Mouse (Mus musculus) embryonic facial prominence, embryonic 14.5 days (tissue): Measurements from ENCODE around the gene Capn8. TPM values are rescaled to one million over a fixed set of nuclear protein-coding genes. Genes with fewer than 3 reads are reported as not detected.

ENCODE experiments used
- ATAC-seq: fragments of 200-750 bp; cut with Nextera tagmentation; 2 replicates; pipeline ENCODE4 v1.8.0; 2017; ENCODE audit warnings: low read depth, moderate number of reproducible peaks, moderate TSS enrichment
- DNase-seq: peaks from one replicate; pipeline ENCODE4 v3.0.0-alpha.2; 2015; ENCODE audit warnings: low spot score
- H3K27ac ChIP-seq: fragments of 300-500 bp; sonication (generic); replicated peaks from 2 replicates; pipeline ENCODE4 v1.5.1; 2014; ENCODE audit warnings: low read depth, mild to moderate bottlenecking, low read length, moderate library complexity
- H3K27me3 ChIP-seq: fragments of 300-500 bp; sonication (generic); replicated peaks from 2 replicates; pipeline ENCODE4 v1.6.1; 2014; ENCODE audit warnings: low read length; ENCODE audit not compliant: control insufficient read depth, insufficient read depth
- H3K36me3 ChIP-seq: fragments of 300-500 bp; sonication (generic); 2 replicates; pipeline ENCODE4 v1.6.1; 2014; ENCODE audit warnings: low read length, mixed read lengths; ENCODE audit not compliant: control insufficient read depth, insufficient read depth
- H3K4me1 ChIP-seq: fragments of 300-500 bp; sonication (generic); 2 replicates; pipeline ENCODE4 v1.6.1; 2014; ENCODE audit warnings: antibody characterized with exemption, low read length; ENCODE audit not compliant: control insufficient read depth, insufficient read depth
- H3K4me2 ChIP-seq: fragments of 300-500 bp; sonication (generic); 2 replicates; pipeline ENCODE4 v1.6.1; 2014; ENCODE audit warnings: low read depth, mild to moderate bottlenecking, low read length, moderate library complexity, mixed read lengths
- H3K4me3 ChIP-seq: fragments of 300-500 bp; sonication (generic); 2 replicates; pipeline ENCODE4 v1.5.1; 2014; ENCODE audit warnings: low read depth, mild to moderate bottlenecking, low read length
- H3K9ac ChIP-seq: fragments of 300-500 bp; sonication (generic); 2 replicates; pipeline ENCODE4 v1.6.1; 2014; ENCODE audit warnings: low read depth, mild to moderate bottlenecking, low read length, moderate library complexity, mixed read lengths
- H3K9me3 ChIP-seq: fragments of 300-500 bp; sonication (generic); 2 replicates; pipeline ENCODE4 v1.6.1; 2016; ENCODE audit warnings: low read length; ENCODE audit not compliant: control insufficient read depth
- WGBS: fragments of 180-500 bp; shearing (Covaris S2); extraction: QIAGEN DNeasy Blood & Tissue Kit; methylation state at CpG from one replicate; pipeline ENCODE4 v1.1.7; 2014; 5-methylcytosine and 5-hydroxymethylcytosine counted together
- polyA plus RNA-seq: library from polyadenylated mRNA; unstranded; fragments of >200 nt; fragmentation: Nextera tagmentation; extraction: Ambion mirVana; gene quantifications from 2 replicates; pipeline ENCODE4 v1.2.1, GENCODE M21; 2014

The Capn8 gene
- polyA plus RNA-seq, 1 experiment from 2014 or later = 0.07 TPM

DNA sequence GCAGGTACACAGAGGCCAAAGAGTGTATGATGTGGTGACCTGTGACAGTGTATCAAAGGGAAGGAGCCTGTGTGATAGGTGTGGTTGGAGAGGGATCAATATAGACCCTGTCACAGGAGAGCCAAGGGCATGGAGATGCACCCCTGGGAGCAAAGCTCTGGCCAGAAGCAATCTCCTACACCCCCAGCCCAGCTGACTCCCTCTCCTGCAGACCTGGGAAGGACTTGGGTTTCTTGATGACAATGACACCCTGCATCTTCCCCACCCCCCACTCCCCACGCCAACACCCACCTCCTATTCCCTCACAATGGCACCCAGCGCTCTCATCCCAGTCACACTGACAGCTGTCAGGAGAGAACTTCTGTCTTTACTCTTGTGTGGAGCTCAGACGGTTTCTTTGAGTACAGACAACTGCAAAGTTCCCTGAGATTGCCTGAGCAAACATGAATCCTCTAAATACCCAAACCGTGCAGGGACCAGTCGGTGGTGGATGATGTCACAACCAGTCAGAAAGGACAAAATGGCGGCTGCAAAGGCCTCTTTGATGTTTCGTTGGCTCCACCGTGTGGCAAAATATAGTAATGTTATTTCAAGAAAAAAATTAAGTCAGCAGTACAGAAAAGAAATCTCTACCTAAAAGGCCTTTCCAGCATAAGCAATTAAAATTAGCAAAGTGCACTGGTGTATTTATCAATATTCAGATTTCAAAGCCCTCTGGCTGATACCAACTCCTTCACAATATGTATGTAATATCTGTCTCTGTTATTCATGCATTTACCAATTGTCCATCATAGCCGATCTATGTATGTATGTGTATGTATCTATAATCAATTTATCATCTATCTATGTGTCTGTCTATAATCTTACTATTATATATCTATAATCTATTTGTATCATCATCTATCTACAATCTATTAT, 25.5 kb upstream of the Capn8 start:
- H3K4me1 ChIP-seq = peaks cover 5% of the 10 kb centered on the region; the same call in 1 of the 2 replicates
- peak overlapping the region; percentile 73 for H3K4me2 ChIP-seq
- peak overlapping the region; percentile 80 for H3K27ac ChIP-seq
- DNase-seq = peak; percentile 96
- H3K9me3 ChIP-seq = no peaks in the 10 kb centered on the region
- 19% methylated on average over 9 of the region's 9 CpGs for WGBS
- H3K9ac ChIP-seq = peak overlapping the region; percentile 72
- no peaks in the 10 kb centered on the region for H3K27me3 ChIP-seq
- no peaks in the 10 kb centered on the region for H3K36me3 ChIP-seq
- ATAC-seq = peak; percentile 85
- H3K4me3 ChIP-seq = peak overlapping the region; percentile 42

DNA sequence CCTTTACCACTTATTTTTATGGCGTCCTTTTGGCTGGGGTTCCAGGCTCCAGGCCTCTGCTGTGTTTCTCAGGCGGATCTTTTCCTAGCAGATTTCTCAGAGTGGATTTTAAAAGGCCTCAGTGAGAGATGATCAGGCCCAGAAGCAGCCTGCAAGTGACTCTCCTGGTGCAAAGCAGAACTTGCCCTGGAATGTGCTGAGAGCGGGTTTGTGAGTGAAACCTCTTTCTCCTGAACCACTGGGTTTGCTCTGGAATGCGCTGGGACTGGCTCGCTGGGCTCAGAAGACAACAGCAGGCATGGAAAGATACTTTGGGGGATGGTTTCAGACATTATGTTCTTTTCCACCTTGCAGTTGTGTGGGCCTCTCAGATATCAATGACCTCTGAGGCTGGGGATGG, 22.7 kb upstream of the Capn8 start:
- Histone ChIP-seq H3K9ac (no peak overlapping the region), H3K27ac (no peak overlapping the region)
- WGBS = 67% methylated on average over 5 of the region's 5 CpGs

DNA sequence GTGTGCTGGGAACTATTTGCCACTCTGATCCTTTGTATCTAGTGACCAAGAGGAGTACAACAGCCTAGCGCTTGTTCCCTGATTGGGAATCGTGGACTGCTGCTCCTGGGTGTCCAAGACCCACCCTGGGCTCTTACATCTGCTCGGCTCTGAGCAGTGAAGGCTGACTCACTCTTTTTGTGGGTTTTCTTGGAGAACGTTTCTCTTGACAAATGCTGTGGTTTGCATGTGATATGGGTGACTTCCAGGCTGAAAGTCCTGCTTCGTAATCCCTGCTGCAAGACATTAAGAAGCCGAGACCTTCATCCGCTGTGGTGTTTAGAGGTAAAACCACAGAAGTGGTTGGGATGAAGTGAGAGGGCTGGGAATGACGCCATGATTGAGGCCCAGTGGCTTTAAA, 21.7 kb upstream of the Capn8 start:
- Histone ChIP-seq H3K4me1 (peaks cover 5% of the 10 kb centered on the region; the same call in 1 of the 2 replicates), H3K9ac (no peak overlapping the region), H3K9me3 (no peaks in the 10 kb centered on the region), H3K4me3 (no peak overlapping the region), H3K27me3 (no peaks in the 10 kb centered on the region), H3K4me2 (no peak overlapping the region), H3K27ac (no peak overlapping the region), H3K36me3 (no peaks in the 10 kb centered on the region)
- no peak for ATAC-seq
- WGBS = 58% methylated on average over 8 of the region's 8 CpGs
- DNase-seq = peak; percentile 50

More for the DNA sequence above, 22.7 kb upstream of the Capn8 start:
- no peak for ATAC-seq
- no peak overlapping the region for H3K4me3 ChIP-seq
- no peaks in the 10 kb centered on the region for H3K27me3 ChIP-seq
- H3K4me1 ChIP-seq = peaks cover 5% of the 10 kb centered on the region; the same call in 1 of the 2 replicates
- no peaks in the 10 kb centered on the region for H3K9me3 ChIP-seq
- DNase-seq = peak; percentile 56
- no peaks in the 10 kb centered on the region for H3K36me3 ChIP-seq
- no peak overlapping the region for H3K4me2 ChIP-seq

DNA sequence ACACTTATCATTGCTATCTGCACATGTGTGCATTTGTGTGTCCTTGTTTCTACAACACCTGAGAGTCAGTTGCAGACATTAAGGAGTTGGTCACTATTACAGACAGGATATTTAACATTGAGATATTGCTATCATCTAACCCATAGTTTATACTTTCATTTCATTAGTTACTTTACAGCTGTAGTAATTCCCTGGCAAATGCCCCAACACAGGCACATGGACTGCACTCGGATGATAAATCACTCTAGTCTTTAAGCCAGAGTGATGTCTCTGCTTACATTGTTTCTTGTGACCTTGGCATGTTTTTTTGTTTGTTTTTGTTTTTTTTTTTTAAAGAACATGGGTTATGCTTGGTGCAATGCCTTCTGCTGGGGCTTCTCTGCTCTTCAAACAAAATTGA, 20.9 kb upstream of the Capn8 start:
- DNase-seq (no peak), ATAC-seq (no peak)
- Histone ChIP-seq H3K27ac (no peak overlapping the region), H3K36me3 (no peaks in the 10 kb centered on the region), H3K4me3 (no peak overlapping the region), H3K27me3 (no peaks in the 10 kb centered on the region), H3K4me1 (peaks cover 3% of the 10 kb centered on the region; the same call in 1 of the 2 replicates), H3K9ac (no peak overlapping the region), H3K9me3 (no peaks in the 10 kb centered on the region), H3K4me2 (no peak overlapping the region)
- 75% methylated on average over 1 of the region's 1 CpGs for WGBS

DNA sequence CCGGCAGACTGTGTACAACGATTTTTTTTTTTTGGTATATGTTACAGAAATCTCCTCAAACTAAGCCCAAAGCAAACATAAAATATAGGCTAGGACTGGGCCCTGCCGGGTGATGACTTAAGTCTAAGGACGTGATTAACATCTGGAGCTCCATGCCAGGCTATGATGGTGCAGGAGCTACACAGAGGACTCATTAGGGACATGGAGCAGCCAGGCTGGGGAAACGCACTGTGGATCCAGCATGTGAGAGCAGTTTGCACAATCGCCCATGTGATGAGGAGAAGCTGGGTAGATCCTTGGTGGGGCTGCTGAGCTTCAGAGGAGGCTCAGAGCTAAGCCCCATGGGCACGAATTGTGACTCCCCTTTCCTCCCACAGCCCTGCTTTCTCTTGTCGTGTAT, 14.0 kb upstream of the Capn8 start:
- WGBS = 71% methylated on average over 8 of the region's 8 CpGs
- H3K4me2 ChIP-seq = no peak overlapping the region
- ATAC-seq (no peak), DNase-seq (no peak)
- no peak overlapping the region for H3K27ac ChIP-seq
- H3K27me3 ChIP-seq = no peaks in the 10 kb centered on the region
- H3K9ac ChIP-seq = no peak overlapping the region
- H3K4me3 ChIP-seq = no peak overlapping the region
- H3K4me1 ChIP-seq = no peaks in the 10 kb centered on the region
- H3K36me3 ChIP-seq = no peaks in the 10 kb centered on the region
- H3K9me3 ChIP-seq = no peaks in the 10 kb centered on the region

DNA sequence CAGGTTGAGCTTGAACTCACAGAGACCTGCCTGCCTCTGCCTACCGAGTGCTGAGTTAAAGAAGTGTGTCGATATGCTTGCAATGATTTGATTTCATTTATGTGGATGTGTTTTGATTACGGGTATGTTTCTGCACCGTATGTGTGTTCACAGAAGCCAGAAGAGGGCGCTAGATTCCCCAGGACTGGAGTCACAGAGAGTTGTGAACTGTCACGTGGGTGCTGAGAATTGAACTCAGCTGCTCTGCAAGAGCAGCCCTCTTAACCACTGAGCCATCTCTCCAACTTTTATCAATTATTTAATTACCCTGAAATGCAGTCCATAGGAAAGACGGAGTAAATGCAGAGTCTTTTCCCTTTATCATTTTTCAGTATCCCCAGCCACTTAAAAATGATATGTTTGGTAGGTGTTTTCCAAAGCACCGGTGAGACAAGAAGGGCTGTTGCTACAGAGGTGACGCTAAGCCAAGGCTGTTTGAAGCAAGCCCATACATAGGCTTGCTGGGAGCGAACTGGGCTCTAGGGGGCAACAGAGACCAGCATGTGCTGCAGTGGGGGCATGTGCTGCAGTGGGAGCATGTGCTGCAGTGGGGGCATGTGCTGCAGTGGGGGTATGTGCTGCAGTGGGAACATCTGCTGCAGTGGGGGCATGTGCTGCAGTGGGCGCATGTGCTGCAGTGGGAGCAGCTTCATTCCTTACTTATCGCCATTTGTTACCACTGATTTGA, 11.0 kb upstream of the Capn8 start:
- H3K36me3 ChIP-seq = no peaks in the 10 kb centered on the region
- H3K4me2 ChIP-seq = no peak overlapping the region
- no peaks in the 10 kb centered on the region for H3K4me1 ChIP-seq
- H3K9me3 ChIP-seq = no peaks in the 10 kb centered on the region
- peak; percentile 79 for ATAC-seq
- no peaks in the 10 kb centered on the region for H3K27me3 ChIP-seq
- H3K27ac ChIP-seq = no peak overlapping the region
- WGBS = 62% methylated on average over 12 of the region's 12 CpGs
- DNase-seq = no peak
- H3K9ac ChIP-seq = no peak overlapping the region
- no peak overlapping the region for H3K4me3 ChIP-seq

DNA sequence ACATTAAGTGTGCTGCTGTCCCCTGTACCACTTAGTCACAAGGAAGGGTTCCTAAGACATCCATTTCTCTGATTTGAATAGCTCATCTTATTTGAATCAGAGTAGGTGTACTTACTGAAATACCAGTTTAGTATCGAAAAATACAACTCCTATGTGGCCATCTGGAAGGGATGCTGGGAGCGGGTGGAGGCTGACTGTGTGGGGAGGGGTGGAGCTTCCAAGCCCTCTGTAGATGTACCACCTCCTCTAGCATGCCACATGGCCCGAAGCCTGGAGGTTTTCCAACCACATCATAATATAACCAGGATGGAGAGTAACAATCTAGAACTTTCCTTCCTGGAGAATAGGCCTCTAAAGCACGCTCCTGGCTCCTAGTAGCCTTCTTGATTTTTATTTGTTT, 6.5 kb upstream of the Capn8 start:
- Histone ChIP-seq H3K4me2 (no peak overlapping the region), H3K27me3 (no peaks in the 10 kb centered on the region), H3K9me3 (no peaks in the 10 kb centered on the region), H3K36me3 (no peaks in the 10 kb centered on the region), H3K27ac (no peak overlapping the region), H3K9ac (no peak overlapping the region), H3K4me1 (0 out of 2 replicates have a peak, but pooled peaks cover 2% of the 10 kb centered on the region), H3K4me3 (no peak overlapping the region)
- 57% methylated on average over 4 of the region's 4 CpGs for WGBS
- DNase-seq (no peak), ATAC-seq (no peak)

DNA sequence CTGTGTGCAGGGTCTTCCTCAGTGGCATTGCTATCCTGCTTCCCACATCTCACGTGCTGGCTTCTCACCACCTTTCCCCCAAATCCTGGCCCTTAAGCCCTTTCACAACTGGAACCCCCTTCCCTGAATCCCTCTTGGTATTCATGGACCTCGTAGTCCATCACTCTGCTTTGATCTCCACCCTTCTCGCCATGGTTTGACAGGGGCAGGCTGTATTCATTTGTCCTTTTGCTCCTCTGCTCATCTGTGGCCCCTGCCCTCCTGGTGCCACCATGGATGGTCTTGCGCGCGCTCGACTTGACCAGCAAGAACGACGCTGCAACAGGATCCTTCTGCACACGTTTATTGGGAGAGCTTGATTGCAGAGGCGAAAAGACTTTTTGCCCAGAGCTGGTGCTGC, 5.3 kb upstream of the Capn8 start:
- Histone ChIP-seq H3K4me2 (no peak overlapping the region), H3K27me3 (no peaks in the 10 kb centered on the region), H3K4me3 (no peak overlapping the region), H3K27ac (no peak overlapping the region), H3K36me3 (no peaks in the 10 kb centered on the region), H3K9me3 (no peaks in the 10 kb centered on the region), H3K4me1 (0 out of 2 replicates have a peak, but pooled peaks cover 3% of the 10 kb centered on the region), H3K9ac (no peak overlapping the region)
- ATAC-seq (no peak), DNase-seq (no peak)
- WGBS = 86% methylated on average over 10 of the region's 11 CpGs
